Mouse (Mus musculus) embryonic fibroblast, embryonic 13.5 days (primary cell): ENCODE results near the gene Cyp2s1.

Experiments
- CTCF ChIP-seq: IDR thresholded peaks from 2 replicates; pipeline ENCODE4 v1.5.1; 2011; ENCODE audit warnings: mild to moderate bottlenecking, control low read depth, low read length, moderate library complexity, borderline replicate concordance; ENCODE audit not compliant: insufficient read depth
- POLR2A ChIP-seq: IDR thresholded peaks from 2 replicates; pipeline ENCODE4 v1.6.1; 2011; ENCODE audit warnings: low read depth, mild to moderate bottlenecking, control low read depth, low read length, moderate library complexity

GRCm38 (mm10) chr7:25864861-25865260, 48.1 kb upstream of the Cyp2s1 start:
- TF ChIP-seq CTCF (no peak), POLR2A (no peak)
